Mouse (Mus musculus) bone marrow macrophage, adult 2 months (primary cell): ENCODE data around the gene Grid1. TPM values are rescaled to one million over a fixed set of nuclear protein-coding genes. Genes with fewer than 3 reads are reported as not detected.

Source experiments
- H3K27ac ChIP-seq: 2 replicates; pipeline ENCODE4 v1.5.1; 2012; ENCODE audit warnings: low read depth, low read length; ENCODE audit not compliant: insufficient read depth
- H3K4me1 ChIP-seq: 2 replicates; pipeline ENCODE4 v1.6.1; 2012; ENCODE audit warnings: low read length; ENCODE audit not compliant: control insufficient read depth, insufficient read depth
- H3K4me3 ChIP-seq: 2 replicates; pipeline ENCODE4 v1.5.1; 2012; ENCODE audit warnings: mild to moderate bottlenecking, low read length, moderate library complexity; ENCODE audit not compliant: insufficient read depth
- CTCF ChIP-seq: IDR thresholded peaks from 2 replicates; pipeline ENCODE4 v1.5.1; 2012; ENCODE audit warnings: low read depth, mild to moderate bottlenecking, low read length, moderate library complexity
- POLR2A ChIP-seq: IDR thresholded peaks from 2 replicates; pipeline ENCODE4 v1.6.1; 2012; ENCODE audit warnings: mild to moderate bottlenecking, low read depth, low read length, borderline replicate concordance
- polyA plus RNA-seq: library from polyadenylated mRNA; stranded (reverse); fragments of >200 nt; gene quantifications from 2 replicates; pipeline ENCODE4 v1.2.4, GENCODE M21; 2012; ENCODE audit not compliant: missing spikeins, insufficient read depth, insufficient read length

Grid1 gene
- polyA plus RNA-seq, 1 experiment = not detected

GRCm38 (mm10) chr14:34829831-34830230 lies 9.9 kb downstream of the Grid1 start:
- no peak overlapping the region for H3K4me3 ChIP-seq
- H3K27ac ChIP-seq = no peak overlapping the region
- H3K4me1 ChIP-seq = no peaks in the 10 kb centered on the region
- no peak for TF ChIP-seq CTCF
- no peak for TF ChIP-seq POLR2A

GRCm38 (mm10) chr14:34837145-34837544 lies 17.2 kb downstream of the Grid1 start:
- Histone ChIP-seq H3K27ac (no peak overlapping the region), H3K4me1 (no peaks in the 10 kb centered on the region), H3K4me3 (no peak overlapping the region)
- TF ChIP-seq CTCF = no peak
- TF ChIP-seq POLR2A = no peak

GRCm38 (mm10) chr14:34838999-34839398 lies 19.1 kb downstream of the Grid1 start:
- H3K4me3 ChIP-seq = no peak overlapping the region
- H3K4me1 ChIP-seq = no peaks in the 10 kb centered on the region
- no peak overlapping the region for H3K27ac ChIP-seq
- TF ChIP-seq POLR2A (no peak), CTCF (no peak)

GRCm38 (mm10) chr14:34839898-34840297 lies 20.0 kb downstream of the Grid1 start:
- Histone ChIP-seq H3K27ac (no peak overlapping the region), H3K4me1 (no peaks in the 10 kb centered on the region), H3K4me3 (no peak overlapping the region)
- no peak for TF ChIP-seq POLR2A
- TF ChIP-seq CTCF = no peak

GRCm38 (mm10) chr14:34843579-34843978 lies 23.7 kb downstream of the Grid1 start:
- TF ChIP-seq POLR2A = no peak
- TF ChIP-seq CTCF = no peak
- no peak overlapping the region for H3K4me3 ChIP-seq
- H3K4me1 ChIP-seq = no peaks in the 10 kb centered on the region
- no peak overlapping the region for H3K27ac ChIP-seq

GRCm38 (mm10) chr14:34844166-34844565 lies 24.3 kb downstream of the Grid1 start:
- no peaks in the 10 kb centered on the region for H3K4me1 ChIP-seq
- H3K4me3 ChIP-seq = no peak overlapping the region
- no peak for TF ChIP-seq POLR2A
- no peak for TF ChIP-seq CTCF
- H3K27ac ChIP-seq = no peak overlapping the region

- H3K4me3 ChIP-seq = no peak overlapping the region
- H3K4me1 ChIP-seq = no peaks in the 10 kb centered on the region
- no peak overlapping the region for H3K27ac ChIP-seq
- no peak for TF ChIP-seq POLR2A
- no peak for TF ChIP-seq CTCF
Measured at GRCm38 (mm10) chr14:34846799-34847198, 26.9 kb downstream of the Grid1 start.

- Histone ChIP-seq H3K4me3 (no peak overlapping the region), H3K27ac (no peak overlapping the region), H3K4me1 (no peaks in the 10 kb centered on the region)
- no peak for TF ChIP-seq POLR2A
- TF ChIP-seq CTCF = no peak
Measured at GRCm38 (mm10) chr14:34847625-34848024, 27.7 kb downstream of the Grid1 start.

GRCm38 (mm10) chr14:34860891-34861780 lies 41.2 kb downstream of the Grid1 start:
- Histone ChIP-seq H3K4me3 (no peak overlapping the region), H3K27ac (no peak overlapping the region), H3K4me1 (no peaks in the 10 kb centered on the region)
- TF ChIP-seq POLR2A = no peak
- no peak for TF ChIP-seq CTCF

- Histone ChIP-seq H3K4me1 (no peaks in the 10 kb centered on the region), H3K27ac (no peak overlapping the region), H3K4me3 (no peak overlapping the region)
- TF ChIP-seq CTCF (no peak), POLR2A (no peak)
Measured at GRCm38 (mm10) chr14:34867266-34867665, 47.4 kb downstream of the Grid1 start.
